Mouse (Mus musculus): Measurements from ENCODE around the gene Foxp1.

Foxp1 gene

GRCm38 (mm10) chr6:99168727-99169126, 353.8 kb downstream of the Foxp1 start:
- DNase-seq: no peak

- DNase-seq: no peak
Observed at GRCm38 (mm10) chr6:99167001-99167400, 355.5 kb downstream of the Foxp1 start.

GRCm38 (mm10) chr6:99166169-99166568, 356.4 kb downstream of the Foxp1 start:
- no peak for DNase-seq

- DNase-seq: no peak
Observed at GRCm38 (mm10) chr6:99164760-99165159, 357.8 kb downstream of the Foxp1 start.

GRCm38 (mm10) chr6:99162716-99163115, 359.8 kb downstream of the Foxp1 start:
- no peak for DNase-seq

- DNase-seq: no peak
Observed at GRCm38 (mm10) chr6:99160348-99160693, 362.2 kb downstream of the Foxp1 start.

GRCm38 (mm10) chr6:99159452-99160347, 362.8 kb downstream of the Foxp1 start:
- no peak for DNase-seq

- DNase-seq: no peak
Observed at GRCm38 (mm10) chr6:99153682-99154081, 368.8 kb downstream of the Foxp1 start.

GRCm38 (mm10) chr6:99146400-99146905, 376.1 kb downstream of the Foxp1 start:
- DNase-seq: no peak

- DNase-seq: no peak
Observed at GRCm38 (mm10) chr6:99145033-99145432, 377.5 kb downstream of the Foxp1 start.

GRCm38 (mm10) chr6:99143756-99144036, 378.8 kb downstream of the Foxp1 start:
- DNase-seq: no peak

GRCm38 (mm10) chr6:99142900-99143755, 379.4 kb downstream of the Foxp1 start:
- DNase-seq: no peak

GRCm38 (mm10) chr6:99138041-99138440, 384.5 kb downstream of the Foxp1 start:
- DNase-seq: no peak

GRCm38 (mm10) chr6:99137071-99137470, 385.4 kb downstream of the Foxp1 start:
- DNase-seq: no peak

- no peak for DNase-seq
Observed at GRCm38 (mm10) chr6:99135938-99136729, 386.4 kb downstream of the Foxp1 start.

GRCm38 (mm10) chr6:99131815-99132214, 390.7 kb downstream of the Foxp1 start:
- no peak for DNase-seq

GRCm38 (mm10) chr6:99130758-99131410, 391.6 kb downstream of the Foxp1 start:
- DNase-seq: no peak

- no peak for DNase-seq
Observed at GRCm38 (mm10) chr6:99126717-99127116, 395.8 kb downstream of the Foxp1 start.

- no peak for DNase-seq
Observed at GRCm38 (mm10) chr6:99120776-99121766, 401.4 kb downstream of the Foxp1 start.

- no peak for DNase-seq
Observed at GRCm38 (mm10) chr6:99118534-99118933, 404.0 kb downstream of the Foxp1 start.

- no peak for DNase-seq
Observed at GRCm38 (mm10) chr6:99117411-99117810, 405.1 kb downstream of the Foxp1 start.

Data from liver (tissue).